Mouse (Mus musculus): ENCODE results near the gene Ccdc167.
"Not testable (repeated sequence)": the region's sequence is repeated elsewhere in the genome, so short reads cannot be mapped to it uniquely, and the experiment has no call there.

Gene Ccdc167

DNA sequence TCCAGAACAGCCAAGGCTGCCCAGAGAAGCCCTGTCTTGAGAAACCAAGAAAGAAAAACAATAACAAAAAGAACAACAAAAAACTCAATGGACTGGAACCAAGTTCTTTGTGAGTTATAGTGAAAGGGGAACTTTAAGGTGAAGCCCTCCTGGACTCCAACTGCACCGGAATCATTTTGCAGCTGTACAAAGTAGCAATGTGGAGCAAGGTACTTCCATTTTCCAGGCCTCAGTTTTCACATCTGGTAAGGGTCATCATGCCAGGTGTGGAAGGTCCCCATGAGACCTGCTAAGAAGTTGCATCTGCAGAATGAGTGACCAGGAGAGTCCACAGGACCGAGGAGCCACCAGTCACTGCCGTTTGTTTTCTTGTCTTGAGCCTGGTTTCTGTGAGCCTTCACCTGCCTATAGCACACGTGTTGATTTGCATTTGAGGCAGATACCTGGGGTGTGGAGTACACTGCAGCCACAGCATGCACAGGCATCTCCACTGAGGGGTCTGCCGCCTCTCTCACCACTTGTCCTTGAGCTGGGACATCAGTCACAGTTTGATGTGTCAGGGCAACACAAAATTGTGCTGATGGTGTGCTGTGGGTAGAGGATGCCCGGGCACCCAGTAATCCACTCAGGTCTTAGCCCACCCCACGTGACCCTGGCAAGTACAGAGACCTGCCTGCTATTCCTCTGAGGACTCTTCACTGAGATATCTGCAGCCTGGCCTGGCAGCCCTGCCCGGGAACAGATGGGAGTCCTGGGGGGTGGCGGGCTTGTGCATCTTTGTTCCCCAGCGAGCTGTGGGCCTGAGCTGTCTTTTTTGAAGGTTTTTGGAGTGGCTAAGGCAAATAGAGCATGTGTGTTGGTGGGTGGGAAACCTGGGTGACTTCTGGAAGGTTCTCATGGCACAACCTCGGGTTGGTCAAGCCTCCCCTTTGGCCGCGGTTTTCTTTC, 3.1 kb upstream of the Ccdc167 start:
- DNase-seq (ENCODE audit: extremely low spot score, low spot score) = no peak

DNA sequence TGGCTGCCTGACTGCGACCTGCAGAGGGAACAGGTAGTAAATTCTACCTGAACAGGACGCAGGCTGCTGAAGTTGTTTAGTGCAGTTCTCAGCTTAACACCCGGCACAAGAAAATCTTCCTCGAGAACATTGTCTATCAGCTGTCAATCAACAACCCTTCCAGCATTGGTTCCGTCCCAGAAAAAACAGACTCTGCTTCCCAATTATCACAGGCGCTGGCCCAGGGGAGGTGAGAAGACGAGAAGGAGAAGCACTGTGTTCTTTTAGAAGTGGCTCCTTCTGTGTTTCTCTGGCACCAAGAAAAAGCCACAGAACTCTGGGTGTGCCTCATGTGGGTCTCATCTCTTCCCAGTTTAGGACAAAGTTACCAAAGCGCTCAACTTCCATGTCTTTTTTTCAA, 1.8 kb upstream of the Ccdc167 start:
- no peak for DNase-seq (ENCODE audit: extremely low spot score, low spot score)

DNA sequence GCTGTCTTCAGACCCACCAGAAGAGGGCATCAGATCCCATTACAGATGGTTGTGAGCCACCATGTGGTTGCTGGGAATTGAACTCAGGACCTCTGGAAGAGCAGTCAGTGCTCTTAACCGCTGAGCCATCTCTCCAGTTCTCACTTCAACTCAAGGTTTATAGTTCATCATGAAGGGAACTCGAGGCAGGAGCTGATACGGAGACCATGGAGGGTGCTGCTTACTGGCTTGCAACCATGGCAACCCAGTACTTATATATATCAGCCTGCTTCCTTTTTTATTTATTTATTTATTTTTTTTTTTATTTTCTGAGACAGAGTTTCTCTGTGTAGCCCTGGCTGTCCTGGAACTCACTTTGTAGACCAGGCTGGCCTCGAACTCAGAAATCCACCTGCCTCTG, 3.1 kb downstream of the Ccdc167 start:
- DNase-seq (ENCODE audit: extremely low spot score, low spot score) = not testable (repeated sequence)

DNA sequence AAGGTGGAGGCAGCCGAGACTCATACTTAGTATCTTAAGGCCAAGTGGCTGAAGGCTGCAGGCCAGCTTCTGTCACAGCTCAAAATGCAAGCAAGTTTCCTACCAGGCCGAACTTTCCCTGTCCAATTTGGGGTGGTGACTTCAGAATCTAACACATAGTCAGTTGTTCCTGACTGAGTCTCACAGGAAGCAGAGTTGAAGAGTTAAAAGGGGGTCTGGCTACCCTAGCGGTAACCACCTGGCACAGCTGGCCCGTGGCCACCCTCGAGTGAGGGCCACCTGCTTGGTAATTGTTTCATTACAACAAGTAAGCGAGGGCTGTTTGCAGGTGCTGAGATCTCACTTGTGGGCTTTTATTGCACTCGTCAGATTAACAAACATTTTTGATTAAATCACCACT, 4.3 kb downstream of the Ccdc167 start:
- DNase-seq (ENCODE audit: extremely low spot score, low spot score) = no peak

DNA sequence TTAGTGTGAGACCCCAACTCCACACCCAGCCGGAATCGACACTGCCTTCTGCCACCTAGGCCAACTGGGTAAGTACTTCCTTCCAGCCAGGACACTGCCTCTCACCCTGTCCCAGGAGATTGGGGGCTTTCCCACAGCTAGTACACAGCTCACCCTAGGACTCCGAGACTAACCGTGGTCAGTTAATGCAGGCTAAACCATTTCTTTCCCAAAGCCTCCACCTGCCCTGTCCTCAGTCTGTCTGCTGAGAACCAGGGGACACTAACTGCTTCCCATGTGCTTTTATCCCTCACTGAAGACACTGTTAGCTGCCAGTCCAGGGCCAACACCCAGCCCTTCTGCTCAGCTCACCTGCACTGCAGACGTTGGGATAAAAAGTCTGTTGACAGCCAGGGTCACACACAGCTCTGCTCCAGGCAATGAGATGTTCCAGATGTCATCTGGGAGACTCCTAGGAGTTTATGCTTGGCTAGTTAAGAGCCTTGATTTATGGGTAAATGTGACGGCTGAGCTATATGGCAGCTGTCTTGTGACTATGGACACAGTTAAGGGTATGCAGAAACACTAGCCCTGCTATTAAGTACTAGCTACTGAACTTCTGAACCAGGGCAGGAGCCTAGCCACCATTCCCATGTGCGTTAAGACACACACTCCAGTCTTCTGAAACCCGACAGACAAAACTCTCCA, 5.0 kb downstream of the Ccdc167 start:
- no peak for DNase-seq (ENCODE audit: extremely low spot score, low spot score)

DNA sequence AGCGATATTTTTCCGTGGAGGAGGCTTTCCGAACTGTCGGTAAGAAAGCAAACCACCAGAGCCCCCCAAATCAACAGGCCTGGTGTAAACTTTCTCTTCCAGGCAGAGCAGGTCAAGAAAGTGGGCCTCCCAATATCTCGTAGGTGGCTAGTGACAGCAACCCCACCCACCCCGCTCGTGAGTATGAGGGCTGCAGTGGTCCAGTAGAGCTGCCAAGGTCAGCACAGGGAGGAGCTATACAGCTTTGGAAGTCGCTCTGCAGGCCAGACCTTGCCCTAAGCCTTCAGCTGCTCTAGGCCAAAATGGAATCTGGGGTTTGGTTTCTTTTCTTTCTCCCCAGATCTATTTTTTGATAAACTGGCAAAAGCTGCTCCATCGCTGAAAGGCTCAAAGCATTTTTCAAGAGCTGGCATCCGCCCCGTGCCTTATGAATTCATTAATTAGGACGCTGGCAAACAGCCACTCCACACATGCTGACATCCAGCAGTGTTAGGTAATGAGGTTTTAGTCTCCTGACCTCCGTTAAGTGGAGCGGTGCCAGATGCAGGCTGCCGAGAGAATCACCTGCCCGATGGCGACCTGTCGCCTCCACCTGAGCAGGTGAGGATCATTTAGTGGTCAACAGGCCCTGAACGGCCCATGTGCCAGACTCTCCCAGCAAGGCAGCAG, 5.6 kb downstream of the Ccdc167 start:
- no peak for DNase-seq (ENCODE audit: extremely low spot score, low spot score)

DNA sequence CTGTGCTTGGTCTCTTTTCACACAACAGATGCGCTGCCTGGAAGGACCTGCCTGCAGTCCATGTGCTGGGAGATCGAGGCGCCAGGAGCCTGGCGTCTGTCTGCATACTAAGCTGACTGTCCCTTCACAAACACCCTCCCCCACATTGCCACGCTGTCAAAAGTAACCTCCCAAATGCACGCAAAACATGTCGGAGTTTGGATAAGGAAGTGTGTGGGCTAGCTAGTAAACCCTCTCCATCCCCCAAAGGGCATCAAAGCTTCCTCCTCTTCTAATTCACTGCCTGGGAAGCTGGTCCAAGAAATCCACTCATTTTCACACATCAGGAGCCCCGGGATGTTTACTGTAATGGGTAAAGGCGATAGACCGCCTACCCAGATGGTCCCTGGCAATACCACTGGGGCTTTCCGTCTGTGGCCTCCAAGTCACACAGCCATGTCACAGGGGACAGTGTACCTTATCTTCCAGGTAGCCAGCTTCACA, 6.2 kb downstream of the Ccdc167 start:
- DNase-seq (ENCODE audit: extremely low spot score, low spot score) = no peak

DNA sequence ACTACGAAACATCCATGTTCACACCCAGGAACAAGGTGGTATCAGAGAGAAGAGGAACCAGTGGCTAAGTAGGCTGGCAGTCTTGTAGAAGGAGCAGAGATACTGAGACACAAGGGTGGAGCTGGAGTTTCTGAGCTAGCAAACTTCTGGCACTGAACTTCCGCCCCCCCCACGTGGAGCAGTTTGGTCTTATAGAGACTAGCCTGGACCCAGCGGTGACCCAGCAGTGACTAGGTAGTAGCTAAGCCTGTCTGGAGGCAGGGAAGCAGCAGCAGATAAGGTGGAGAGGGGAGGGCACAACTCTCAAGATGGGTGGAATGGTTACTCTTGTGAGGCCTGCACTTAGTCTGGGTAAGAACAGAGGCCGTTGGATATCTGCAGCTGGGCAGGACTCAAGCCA, 8.1 kb downstream of the Ccdc167 start:
- DNase-seq (ENCODE audit: extremely low spot score, low spot score) = no peak

DNA sequence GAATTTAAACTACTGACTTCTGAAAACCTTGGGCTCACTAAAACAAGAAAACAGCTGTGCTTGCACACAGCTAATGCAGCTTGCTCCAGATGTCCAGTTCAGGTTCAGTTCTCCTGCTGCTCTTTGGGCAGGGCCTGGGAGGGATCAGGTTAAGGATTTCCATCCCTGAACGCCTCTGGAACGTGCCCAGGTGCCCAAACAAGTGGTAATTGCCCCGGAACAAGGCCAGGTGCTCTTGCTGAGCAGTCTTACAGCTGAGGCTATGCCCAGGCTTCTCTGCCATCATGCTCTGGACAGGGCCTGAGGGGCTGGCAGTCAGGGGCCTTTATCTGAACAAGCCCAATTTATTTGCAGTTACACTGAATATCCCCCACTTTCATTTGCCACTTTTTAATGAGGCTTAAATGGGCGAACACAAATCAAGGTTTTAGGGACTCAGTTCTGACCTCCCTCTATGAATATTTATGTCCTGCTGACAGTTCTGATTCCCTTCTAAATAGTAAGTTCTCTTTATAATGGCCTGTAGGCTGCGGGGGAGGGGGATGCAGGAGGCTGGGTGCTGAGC, 9.8 kb downstream of the Ccdc167 start:
- DNase-seq (ENCODE audit: extremely low spot score, low spot score) = no peak

DNA sequence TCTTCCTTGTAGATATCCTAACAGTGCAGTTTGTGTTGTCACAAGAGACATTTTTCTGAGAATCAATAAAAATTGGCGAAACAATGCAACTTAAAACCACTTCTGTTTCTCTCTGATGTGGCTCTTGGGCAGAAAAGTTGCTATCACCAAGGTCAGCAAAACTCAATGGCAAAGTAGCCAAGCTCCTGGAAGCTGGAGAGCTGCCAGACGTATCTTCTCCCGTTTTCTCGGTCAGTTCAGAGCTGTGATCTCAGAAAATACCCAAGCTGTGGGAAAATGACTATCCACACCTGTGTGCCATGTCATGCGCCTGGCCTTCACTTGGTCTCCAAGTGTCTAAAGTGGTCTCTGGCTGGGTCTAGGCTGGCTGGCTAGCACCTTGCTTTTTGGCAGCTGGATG, 11.0 kb downstream of the Ccdc167 start:
- no peak for DNase-seq (ENCODE audit: extremely low spot score, low spot score)

DNA sequence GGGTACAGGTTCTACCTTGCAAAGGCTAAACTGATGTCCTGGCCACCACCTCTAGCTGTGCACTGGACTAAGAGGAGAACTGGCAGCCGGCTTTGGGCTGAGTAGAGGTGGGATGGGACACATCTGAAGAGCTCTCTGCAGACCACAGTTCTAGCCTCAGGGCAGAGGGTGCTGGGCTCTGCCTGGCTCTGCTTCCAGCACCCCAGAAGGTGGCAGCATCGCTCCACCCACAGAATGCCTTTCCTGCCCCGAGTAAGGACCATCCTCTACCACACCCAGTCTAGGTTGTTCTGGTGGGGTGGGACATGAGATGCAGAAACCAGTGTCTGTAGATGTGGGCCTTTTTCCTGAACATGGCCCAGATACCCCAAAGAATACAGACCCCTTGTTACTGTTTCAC, 12.1 kb downstream of the Ccdc167 start:
- peak; percentile 57 for DNase-seq (ENCODE audit: extremely low spot score, low spot score)

DNA sequence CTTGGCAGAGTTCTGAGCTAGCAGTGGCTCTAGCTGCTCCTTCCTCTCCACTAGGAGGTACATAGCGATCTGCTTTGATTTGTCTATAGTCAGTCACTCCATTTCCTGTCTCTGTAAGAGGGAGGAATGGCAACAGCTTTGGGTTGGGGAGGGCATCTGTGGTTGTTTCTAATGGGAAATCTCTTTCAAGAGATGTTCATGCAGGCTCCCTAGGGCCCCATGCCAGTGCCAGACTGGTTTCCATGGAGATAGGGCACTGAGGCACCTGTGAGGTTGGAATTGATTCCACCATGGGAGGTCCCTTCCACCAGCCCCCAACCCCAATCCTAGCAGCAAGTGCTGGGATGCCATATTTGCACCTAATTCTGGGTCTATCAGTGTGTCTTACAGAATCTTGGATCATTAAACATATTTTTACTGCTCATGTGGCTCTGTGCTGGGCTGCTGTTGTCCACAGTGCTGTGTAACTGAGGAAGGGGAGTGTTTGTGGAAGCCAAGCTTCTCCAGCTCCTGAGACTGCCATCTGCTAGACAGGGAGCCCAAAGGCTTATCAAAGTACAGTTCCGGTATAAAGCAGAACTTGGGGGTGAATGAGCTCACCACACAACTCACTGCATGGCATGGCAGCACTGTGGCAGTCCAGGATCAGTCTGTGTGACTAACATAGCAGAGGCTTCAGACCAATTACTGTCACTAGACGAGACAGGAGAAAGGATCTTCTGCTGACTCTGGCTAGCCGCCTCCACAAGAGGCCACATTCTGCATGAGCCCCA, 13.7 kb downstream of the Ccdc167 start:
- no peak for DNase-seq (ENCODE audit: extremely low spot score, low spot score)

DNA sequence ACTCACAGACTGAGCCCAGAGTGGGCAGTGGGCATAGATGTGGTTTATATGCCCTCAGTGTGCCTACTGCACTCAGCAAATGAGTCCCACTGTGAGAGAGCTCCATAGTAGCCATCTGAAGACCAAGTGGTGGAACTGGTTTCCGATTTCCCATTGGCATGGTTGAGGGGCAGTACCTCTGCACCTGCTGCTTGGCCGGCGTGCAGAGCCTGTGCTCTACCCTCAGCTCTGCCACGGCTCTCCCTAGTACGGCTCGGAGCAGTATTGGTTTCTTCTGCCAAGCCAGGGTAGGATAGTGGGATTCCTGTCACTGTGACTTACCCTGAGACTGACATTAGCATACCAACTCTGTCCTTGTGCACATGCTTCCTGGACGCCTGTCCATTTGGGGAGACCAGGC, 16.3 kb downstream of the Ccdc167 start:
- DNase-seq (ENCODE audit: extremely low spot score, low spot score) = no peak

DNA sequence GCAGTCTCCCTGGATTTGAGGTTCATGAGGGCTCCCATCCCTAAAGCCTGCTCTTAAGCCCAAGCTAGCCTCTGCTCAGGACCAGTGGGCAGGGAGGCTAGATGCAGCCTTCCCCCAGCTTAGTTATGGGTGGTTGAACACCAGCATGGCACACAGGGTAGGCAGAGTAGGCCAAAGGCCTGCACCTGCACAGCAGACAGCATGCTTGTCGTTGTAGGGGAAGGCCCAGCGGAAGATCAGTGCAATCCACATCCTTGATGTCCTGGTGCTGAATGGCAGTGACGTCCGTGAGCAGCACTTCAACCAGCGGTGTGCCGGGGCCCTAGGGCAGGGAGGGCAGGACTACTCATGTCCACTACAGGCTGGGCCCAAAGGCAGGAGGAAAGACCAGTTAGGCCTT, 18.4 kb downstream of the Ccdc167 start:
- DNase-seq (ENCODE audit: extremely low spot score, low spot score) = no peak

DNA sequence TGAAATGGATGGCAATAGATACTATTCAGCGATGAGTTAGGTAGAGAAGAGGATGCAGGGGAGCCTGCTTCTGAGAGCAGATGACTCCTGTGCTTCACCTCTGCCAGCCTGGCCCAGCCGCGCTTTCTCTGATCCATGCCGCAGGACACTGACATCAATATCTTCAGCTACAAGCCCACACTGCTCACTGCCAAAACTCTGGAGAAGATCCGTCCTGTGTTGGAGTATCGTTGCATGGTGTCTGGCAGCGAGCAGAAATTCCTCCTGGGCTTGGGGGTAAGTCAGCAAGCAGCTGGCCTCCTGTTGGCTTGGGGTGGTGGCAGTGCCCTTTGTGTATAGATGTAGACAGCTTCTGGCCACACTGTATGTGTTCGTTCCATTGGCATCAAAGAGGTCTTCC, 19.9 kb downstream of the Ccdc167 start:
- no peak for DNase-seq (ENCODE audit: extremely low spot score, low spot score)

DNA sequence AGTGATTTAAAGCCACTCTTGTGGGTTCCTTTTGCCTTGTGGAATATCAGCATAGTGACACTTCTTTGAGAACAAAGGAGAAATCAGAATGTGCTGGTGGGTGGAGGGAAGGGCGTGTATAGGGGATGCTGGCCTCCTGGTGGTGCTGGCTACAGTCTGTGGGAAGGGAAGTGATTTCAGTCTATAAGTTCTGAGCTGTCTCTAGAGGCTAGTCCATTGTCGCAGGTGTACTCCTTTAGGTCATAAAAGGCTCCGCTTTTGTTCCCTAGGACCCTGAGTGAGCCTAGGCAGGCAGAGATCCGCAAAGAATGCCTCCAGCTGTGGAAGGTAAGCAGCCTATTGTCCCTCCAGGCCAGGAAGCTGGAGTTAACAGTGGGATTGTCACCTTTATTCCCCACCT, 22.3 kb downstream of the Ccdc167 start:
- DNase-seq (ENCODE audit: extremely low spot score, low spot score) = no peak

DNA sequence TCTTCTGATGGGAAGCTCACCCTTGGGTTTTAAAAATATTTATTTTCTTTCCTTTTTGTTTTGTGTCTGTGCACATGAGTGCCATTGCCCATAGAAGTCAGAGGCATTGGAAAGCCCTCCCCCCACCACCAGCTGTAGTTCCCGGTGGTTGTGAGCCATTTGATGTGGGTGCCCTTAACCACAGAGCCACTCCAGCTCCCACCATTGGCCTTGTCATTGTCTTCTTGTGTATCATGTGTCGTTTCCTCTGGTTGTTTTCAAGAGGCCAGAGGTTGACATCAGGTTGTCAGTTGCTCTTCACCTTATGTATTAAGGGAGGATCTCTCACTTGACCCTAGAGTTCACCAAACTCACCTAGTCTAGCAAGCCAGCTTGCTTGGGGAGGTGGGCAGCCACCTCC, 23.3 kb downstream of the Ccdc167 start:
- no peak for DNase-seq (ENCODE audit: extremely low spot score, low spot score)

DNA sequence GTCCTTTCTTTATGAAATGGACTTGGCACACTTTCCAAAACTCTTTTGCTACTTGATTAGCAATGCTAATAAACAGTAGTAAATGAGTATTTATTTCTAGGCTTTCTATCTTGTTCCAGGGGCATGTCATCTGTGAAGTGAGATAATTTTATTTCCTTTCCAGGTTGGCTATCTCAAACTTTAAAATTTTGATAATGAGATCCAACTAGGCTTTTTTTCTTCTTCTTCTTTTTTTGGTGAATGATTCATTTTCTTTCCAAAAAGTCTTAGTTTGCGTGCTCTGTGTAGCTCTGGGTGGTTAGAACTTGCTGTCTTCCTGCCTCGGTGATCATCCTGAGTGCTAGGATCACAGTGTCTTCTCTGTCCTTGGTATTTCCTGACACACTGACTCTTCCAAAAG, 24.0 kb downstream of the Ccdc167 start:
- DNase-seq (ENCODE audit: extremely low spot score, low spot score) = no peak

DNA sequence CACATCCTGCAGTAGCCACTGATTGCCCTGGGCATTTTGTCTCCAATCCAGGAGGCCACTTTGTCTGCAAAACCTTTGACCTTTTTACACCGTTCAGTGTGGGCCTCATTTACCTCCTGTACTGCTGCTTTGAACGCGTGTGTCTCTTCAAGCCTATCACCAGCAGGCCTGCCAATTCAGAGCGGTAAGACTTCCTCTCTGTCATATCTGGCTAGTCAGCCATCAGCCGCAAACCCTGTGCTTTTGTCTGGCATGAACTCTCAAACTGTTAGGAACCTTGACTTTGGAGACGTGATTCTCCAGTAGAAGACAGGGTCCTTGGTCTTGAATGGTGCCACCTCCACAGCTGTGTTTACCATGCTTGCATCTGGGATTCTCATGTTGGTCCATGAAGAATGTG, 26.6 kb downstream of the Ccdc167 start:
- DNase-seq (ENCODE audit: extremely low spot score, low spot score) = no peak

DNA sequence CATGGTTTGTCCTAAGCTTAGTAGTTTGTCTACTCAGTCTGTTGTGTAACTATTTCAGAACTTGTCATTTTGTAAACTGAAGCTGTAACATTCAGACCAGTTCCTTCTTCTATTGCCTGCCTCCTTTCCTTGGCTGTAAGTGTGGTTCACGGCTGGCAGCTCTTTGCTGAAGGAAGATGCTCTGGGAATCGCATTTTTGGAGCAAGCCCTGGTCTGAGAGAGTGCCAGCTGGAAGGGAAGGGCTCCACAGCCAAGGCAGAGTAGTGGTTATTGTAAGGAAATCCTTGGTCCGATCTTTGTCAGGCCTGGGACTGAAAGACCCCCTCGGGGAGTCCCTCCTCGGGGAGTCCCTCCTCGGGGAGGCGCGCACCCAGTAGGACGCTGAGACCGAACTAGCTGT, 28.2 kb downstream of the Ccdc167 start:
- DNase-seq (ENCODE audit: extremely low spot score, low spot score) = no peak

DNA sequence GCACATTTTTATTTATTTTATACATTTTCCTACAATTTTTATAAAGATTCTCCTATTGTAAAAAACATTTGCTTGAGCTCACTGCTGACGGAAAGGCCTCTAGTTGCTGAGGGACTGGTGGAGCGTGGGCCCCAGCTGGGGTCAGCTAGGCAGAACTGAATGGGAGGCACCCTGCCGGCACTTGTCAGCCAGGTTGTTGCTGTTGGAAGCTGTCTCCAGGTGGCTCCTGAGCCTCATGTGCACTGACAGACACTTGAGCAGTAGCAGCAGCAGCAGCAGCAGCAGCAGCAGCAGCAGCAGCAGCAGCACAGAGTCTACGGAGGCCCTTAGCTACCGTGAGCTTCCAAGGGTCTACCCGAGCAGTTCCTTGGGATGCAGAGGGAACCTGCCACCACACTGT, 29.5 kb downstream of the Ccdc167 start:
- no peak for DNase-seq (ENCODE audit: extremely low spot score, low spot score)
